Mouse (Mus musculus) brain, embryonic 18.5 days (tissue): ENCODE results near the gene Cd19.

Experiments used
- DNase-seq: peaks from one replicate; pipeline ENCODE4 v3.0.0-alpha.2; 2012; ENCODE audit warnings: low read depth, low spot score

The Cd19 gene

GRCm38 (mm10) chr7:126383565-126383964 is 31.1 kb downstream of the Cd19 start:
- no peak for DNase-seq

GRCm38 (mm10) chr7:126377278-126378158 is 37.2 kb downstream of the Cd19 start, which contains the start of gene Spns1:
Spns1 (minus strand) TSS chr7:126377450.
- peak; percentile 96 for DNase-seq

GRCm38 (mm10) chr7:126376903-126377277 is 37.8 kb downstream of the Cd19 start:
- no peak for DNase-seq

GRCm38 (mm10) chr7:126375012-126375411 is 39.7 kb downstream of the Cd19 start:
- DNase-seq: no peak

GRCm38 (mm10) chr7:126374526-126374925 is 40.2 kb downstream of the Cd19 start:
- DNase-seq: no peak

GRCm38 (mm10) chr7:126373007-126373406 is 41.7 kb downstream of the Cd19 start:
- no peak for DNase-seq

- DNase-seq: no peak
Measured at GRCm38 (mm10) chr7:126369393-126369792, 45.3 kb downstream of the Cd19 start, which contains the start of gene Lat. Lat (minus strand) TSS chr7:126369570.

GRCm38 (mm10) chr7:126368367-126368766 is 46.3 kb downstream of the Cd19 start:
- DNase-seq: no peak

GRCm38 (mm10) chr7:126367636-126368035 is 47.1 kb downstream of the Cd19 start:
- DNase-seq: no peak

- DNase-seq: no peak
Measured at GRCm38 (mm10) chr7:126363038-126363437, 51.7 kb downstream of the Cd19 start.

- no peak for DNase-seq
Measured at GRCm38 (mm10) chr7:126359049-126359448, 55.6 kb downstream of the Cd19 start.
